Mouse (Mus musculus) left cerebral cortex, adult 2 months (tissue): ENCODE measurements at regions not wholly inside any gene's neighbourhood (a gene's known extent, or its start where the extent isn't known, plus 50 kb on each side); places are given as distances from the start of the nearest gene placed in this dataset.

Experiments
- DNase-seq, 2 experiments: peaks; one replicate each; pipeline ENCODE4 v3.0.0; 2021 to 2022; ENCODE audit warnings: low spot score in 2 of 2, mixed read lengths in 1 of 2; ENCODE audit errors: extremely low spot score in 1 of 2
- H3K27ac ChIP-seq: fragments of 200-600 bp; 2 replicates; pipeline ENCODE4 v1.8.1; 2022
- H3K4me3 ChIP-seq: fragments of 200-600 bp; 2 replicates; pipeline ENCODE4 v1.8.1; 2022
- CTCF ChIP-seq: fragments of 200-600 bp; IDR thresholded peaks from 2 replicates; pipeline ENCODE4 v1.8.1; 2022; ENCODE audit warnings: antibody characterized with exemption, mild to moderate bottlenecking, moderate library complexity
- intact Hi-C: fragments of 180-260 bp; cut with DNase I; formaldehyde crosslinking; loops from one replicate; pipeline ENCODE4 v1.15.1; 2025

GRCm38 (mm10) chr9:101421136-101421535, 169.5 kb upstream of the Ppp2r3a start:
- intact Hi-C loops: no loop called here
- Histone ChIP-seq H3K4me3 (no peak overlapping the region), H3K27ac (no peak overlapping the region)
- TF ChIP-seq CTCF: no peak
- DNase-seq: no peak

- no peak overlapping the region for H3K4me3 ChIP-seq
- H3K27ac ChIP-seq: no peak overlapping the region
- intact Hi-C loops: no loop called here
- no peak for TF ChIP-seq CTCF
- DNase-seq: no peak
These were observed 168.6 kb upstream of the Ppp2r3a start for GRCm38 (mm10) chr9:101420181-101420580.

GRCm38 (mm10) chr9:101417660-101418059, 166.1 kb upstream of the Ppp2r3a start:
- TF ChIP-seq CTCF: no peak
- intact Hi-C loops: no loop called here
- no peak overlapping the region for H3K27ac ChIP-seq
- H3K4me3 ChIP-seq: no peak overlapping the region
- no peak for DNase-seq

- no peak overlapping the region for H3K27ac ChIP-seq
- no peak for DNase-seq
- intact Hi-C loops: no loop called here
- no peak for TF ChIP-seq CTCF
- no peak overlapping the region for H3K4me3 ChIP-seq
These were observed 164.7 kb upstream of the Ppp2r3a start for GRCm38 (mm10) chr9:101416321-101416720.

GRCm38 (mm10) chr9:101413071-101413633, 161.6 kb upstream of the Ppp2r3a start:
- intact Hi-C loops: no loop called here
- peak in 1 of 2 experiments; percentile 4 for DNase-seq
- no peak for TF ChIP-seq CTCF
- Histone ChIP-seq H3K27ac (no peak overlapping the region), H3K4me3 (no peak overlapping the region)

- no peak for DNase-seq
- no peak overlapping the region for H3K27ac ChIP-seq
- no peak overlapping the region for H3K4me3 ChIP-seq
- no peak for TF ChIP-seq CTCF
- intact Hi-C loops: no loop called here
These were observed 160.4 kb upstream of the Ppp2r3a start for GRCm38 (mm10) chr9:101411951-101412350.

GRCm38 (mm10) chr9:101411532-101411880, 159.9 kb upstream of the Ppp2r3a start:
- Histone ChIP-seq H3K4me3 (no peak overlapping the region), H3K27ac (no peak overlapping the region)
- intact Hi-C loops: no loop called here
- no peak for DNase-seq
- TF ChIP-seq CTCF: no peak

GRCm38 (mm10) chr9:101410783-101411531, 159.4 kb upstream of the Ppp2r3a start:
- DNase-seq: no peak
- no peak for TF ChIP-seq CTCF
- H3K4me3 ChIP-seq: no peak overlapping the region
- intact Hi-C loops: no loop called here
- H3K27ac ChIP-seq: no peak overlapping the region

- DNase-seq: no peak
- TF ChIP-seq CTCF: no peak
- H3K4me3 ChIP-seq: no peak overlapping the region
- no peak overlapping the region for H3K27ac ChIP-seq
- intact Hi-C loops: no loop called here
These were observed 158.8 kb upstream of the Ppp2r3a start for GRCm38 (mm10) chr9:101410348-101410747.

- no peak for TF ChIP-seq CTCF
These were observed 156.5 kb upstream of the Ppp2r3a start for GRCm38 (mm10) chr9:101408116-101408515.

GRCm38 (mm10) chr9:101407141-101407540, 155.5 kb upstream of the Ppp2r3a start:
- TF ChIP-seq CTCF: no peak
- intact Hi-C loops: loop anchor here (10.0 kb wide), 1 partner anchor 222 kb away; no protein-coding TSS in a partner anchor
- H3K4me3 ChIP-seq: no peak overlapping the region
- peak; percentile 45 to 59 for DNase-seq
- peak overlapping the region; percentile 58 for H3K27ac ChIP-seq

More at GRCm38 (mm10) chr9:101408116-101408515, 156.5 kb upstream of the Ppp2r3a start:
- intact Hi-C loops: loop anchor here (10.0 kb wide), 1 partner anchor 223 kb away; no protein-coding TSS in a partner anchor
- Histone ChIP-seq H3K27ac (no peak overlapping the region), H3K4me3 (no peak overlapping the region)
- no peak for DNase-seq

- H3K27ac ChIP-seq: no peak overlapping the region
- intact Hi-C loops: loop anchor here (10.0 kb wide), 1 partner anchor 220 kb away; no protein-coding TSS in a partner anchor
- H3K4me3 ChIP-seq: no peak overlapping the region
- DNase-seq: peak; percentile 15 to 27
- no peak for TF ChIP-seq CTCF
These were observed 153.0 kb upstream of the Ppp2r3a start for GRCm38 (mm10) chr9:101404441-101405081.
